Comparison of ENCODE assay signal across 14 mouse cellular contexts in genomic region chr6:49989585-49990521, GRCm38 (mm10).
DNase-seq lines count a peak whose midpoint lies in the region; ATAC-seq and TF ChIP-seq lines count a peak whose summit lies in the region.
"Had no signal": no experiment of that assay in that cellular context is flagged by ENCODE, and none has a peak within 500 bp of the region (broad histone marks: within the 10 kb centered on the region; RNA-seq: fewer than 3 reads in every experiment).

No protein-coding gene starts in this region.

- no peak overlapping the region for H3K4me3 ChIP-seq in forebrain, postnatal 0 days (ENCODE audit: low read depth, low read length)
- no peak overlapping the region for H3K4me3 ChIP-seq in forebrain, embryonic 15.5 days
- H3K4me3 ChIP-seq in heart, postnatal 0 days (ENCODE audit: low read depth, low read length), result no peak overlapping the region
- H3K4me3 ChIP-seq in intestine, postnatal 0 days (ENCODE audit: low read depth, low read length), result no peak overlapping the region
- H3K4me3 ChIP-seq: midbrain, embryonic 12.5 days had no signal

- peak; percentile 55 for ATAC-seq in forebrain, postnatal 0 days
- no peak for ATAC-seq in forebrain, embryonic 15.5 days (replicated peaks)
- ATAC-seq in heart, postnatal 0 days (ENCODE audit: insufficient read depth, low read depth), result peak; percentile 90
- no peak for ATAC-seq in intestine, postnatal 0 days
- ATAC-seq: liver, postnatal 0 days had no signal

- no peak overlapping the region for H3K4me2 ChIP-seq in forebrain, postnatal 0 days (ENCODE audit: low read depth)
- H3K4me2 ChIP-seq in forebrain, embryonic 15.5 days (replicated peaks), result no peak overlapping the region
- H3K4me2 ChIP-seq in heart, postnatal 0 days (ENCODE audit: low read depth, low read length), result peak overlapping the region; percentile 45
- no peak overlapping the region for H3K4me2 ChIP-seq in intestine, postnatal 0 days (replicated peaks; ENCODE audit: low read depth)
- H3K4me2 ChIP-seq: hindbrain, embryonic 14.5 days; midbrain, embryonic 12.5 days had no signal

- H3K9me3 ChIP-seq in forebrain, postnatal 0 days (ENCODE audit: low read length), result no peaks in the 10 kb centered on the region
- H3K9me3 ChIP-seq in forebrain, embryonic 15.5 days, result no peaks in the 10 kb centered on the region
- H3K9me3 ChIP-seq in heart, postnatal 0 days (replicated peaks; ENCODE audit: control insufficient read depth, low read length), result no peaks in the 10 kb centered on the region
- no peaks in the 10 kb centered on the region for H3K9me3 ChIP-seq in intestine, postnatal 0 days (ENCODE audit: control insufficient read depth)
- H3K9me3 ChIP-seq: midbrain, embryonic 12.5 days had no signal

- H3K27me3 ChIP-seq in forebrain, postnatal 0 days (ENCODE audit: insufficient read depth, low read length), result no peaks in the 10 kb centered on the region
- H3K27me3 ChIP-seq in forebrain, embryonic 15.5 days, result no peaks in the 10 kb centered on the region
- H3K27me3 ChIP-seq in heart, postnatal 0 days (ENCODE audit: control insufficient read depth, insufficient read depth, low read length), result 0 out of 2 replicates have a peak, but pooled peaks cover 3% of the 10 kb centered on the region
- no peaks in the 10 kb centered on the region for H3K27me3 ChIP-seq in intestine, postnatal 0 days (replicated peaks; ENCODE audit: control insufficient read depth, insufficient read depth, low read length)
- H3K27me3 ChIP-seq: midbrain, embryonic 12.5 days had no signal

- peak; percentile 61; the same call in 1 of the 2 replicates for TF ChIP-seq EP300 in heart, postnatal 0 days (IDR thresholded peaks at IDR 0.05; ENCODE audit: low read depth)

- H3K9ac ChIP-seq in forebrain, postnatal 0 days, result no peak overlapping the region
- no peak overlapping the region for H3K9ac ChIP-seq in forebrain, embryonic 15.5 days (replicated peaks)
- no peak overlapping the region for H3K9ac ChIP-seq in heart, postnatal 0 days (replicated peaks; ENCODE audit: low read depth, low read length)
- no peak overlapping the region for H3K9ac ChIP-seq in intestine, postnatal 0 days (ENCODE audit: low read depth, low read length)
- H3K9ac ChIP-seq: hindbrain, embryonic 14.5 days; liver, postnatal 0 days; midbrain, embryonic 12.5 days had no signal

- H3K27ac ChIP-seq in forebrain, postnatal 0 days (ENCODE audit: low read depth, low read length), result no peak overlapping the region
- no peak overlapping the region for H3K27ac ChIP-seq in forebrain, embryonic 15.5 days (replicated peaks)
- peak overlapping the region; percentile 63 for H3K27ac ChIP-seq in heart, postnatal 0 days (ENCODE audit: low read depth)
- no peak overlapping the region for H3K27ac ChIP-seq in intestine, postnatal 0 days (ENCODE audit: low read depth, low read length)
- H3K27ac ChIP-seq: hindbrain, embryonic 14.5 days; kidney, postnatal 0 days; midbrain, embryonic 12.5 days had no signal

- no peak for TF ChIP-seq CTCF in forebrain, postnatal 0 days (IDR thresholded peaks at IDR 0.05; ENCODE audit: low read depth)
- no peak for TF ChIP-seq CTCF in heart, postnatal 0 days (IDR thresholded peaks at IDR 0.05; ENCODE audit: low read depth)
- no peak for TF ChIP-seq CTCF in intestine, postnatal 0 days (IDR thresholded peaks at IDR 0.05; ENCODE audit: low read depth)

- DNase-seq in forebrain, postnatal 0 days, result no peak
- peak; percentile 67 for DNase-seq in kidney, adult 9 months
- no peak for DNase-seq in kidney, postnatal 10 days
- DNase-seq in brain, adult 2 months (ENCODE audit: low read depth, low spot score), result peak; percentile 64
- DNase-seq in heart, postnatal 0 days (ENCODE audit: low spot score), result peak; percentile 86
- DNase-seq in natural killer cell, adult 2 months (ENCODE audit: low spot score in 2 of 2), result no peak
- DNase-seq: cerebellum, adult 8-10 months; liver, postnatal 0 days; thymus, postnatal 14 days had no signal

- 83% methylated on average over 9 of the region's 9 CpGs for WGBS in forebrain, postnatal 0 days
- WGBS in forebrain, embryonic 15.5 days, result 90% methylated on average over 9 of the region's 9 CpGs
- 27% methylated on average over 9 of the region's 9 CpGs for WGBS in heart, postnatal 0 days
- 83% methylated on average over 9 of the region's 9 CpGs for WGBS in intestine, postnatal 0 days

- H3K4me1 ChIP-seq in forebrain, postnatal 0 days (ENCODE audit: insufficient read depth), result no peaks in the 10 kb centered on the region
- H3K4me1 ChIP-seq in forebrain, embryonic 15.5 days, result peaks cover 11% of the 10 kb centered on the region; the same call in 1 of the 2 replicates
- peaks cover 11% of the 10 kb centered on the region for H3K4me1 ChIP-seq in heart, postnatal 0 days (ENCODE audit: control insufficient read depth, insufficient read depth)
- H3K4me1 ChIP-seq in intestine, postnatal 0 days (replicated peaks; ENCODE audit: control insufficient read depth, insufficient read depth, low read length), result 0 out of 2 replicates have a peak, but pooled peaks cover 2% of the 10 kb centered on the region

- no peaks in the 10 kb centered on the region for H3K36me3 ChIP-seq in forebrain, postnatal 0 days (ENCODE audit: insufficient read depth)
- H3K36me3 ChIP-seq in forebrain, embryonic 15.5 days, result no peaks in the 10 kb centered on the region
- no peaks in the 10 kb centered on the region for H3K36me3 ChIP-seq in heart, postnatal 0 days (replicated peaks; ENCODE audit: control insufficient read depth, insufficient read depth, low read length)
- no peaks in the 10 kb centered on the region for H3K36me3 ChIP-seq in intestine, postnatal 0 days (ENCODE audit: control insufficient read depth, insufficient read depth)
- H3K36me3 ChIP-seq: midbrain, embryonic 12.5 days had no signal

Comparison
In these comparisons a context has a peak if more than half of its experiments do, and no peak if none do; other contexts are left out.
1. ATAC-seq: peak in forebrain, postnatal 0 days (single experiment) and heart, postnatal 0 days (single experiment); none in forebrain, embryonic 15.5 days (single experiment) and intestine, postnatal 0 days (single experiment).
2. DNase-seq: peak in kidney, adult 9 months (single experiment), brain, adult 2 months (single experiment) and heart, postnatal 0 days (single experiment); none in forebrain, postnatal 0 days (single experiment), kidney, postnatal 10 days (single experiment) and natural killer cell, adult 2 months (0 of 2).